Mouse (Mus musculus) lung, postnatal 0 days (tissue): ENCODE results near the gene Tmprss7. TPM values are rescaled to one million over a fixed set of nuclear protein-coding genes. Genes with fewer than 3 reads are reported as not detected.

ENCODE experiments used
- ATAC-seq: fragments of 200-750 bp; cut with Nextera tagmentation; 2 replicates; pipeline ENCODE4 v1.8.0; 2017; ENCODE audit warnings: moderate library complexity
- DNase-seq: peaks from one replicate; pipeline ENCODE4 v3.0.0-alpha.2; 2016; ENCODE audit warnings: low spot score
- H3K27ac ChIP-seq: fragments of 300-500 bp; sonication (generic); 2 replicates; pipeline ENCODE4 v1.5.1; 2014; ENCODE audit warnings: antibody characterized with exemption, mild to moderate bottlenecking, low read length, mixed read lengths
- H3K27me3 ChIP-seq: fragments of 300-500 bp; sonication (generic); replicated peaks from 2 replicates; pipeline ENCODE4 v1.6.1; 2014; ENCODE audit warnings: low read length, mixed read lengths; ENCODE audit not compliant: insufficient read depth
- H3K36me3 ChIP-seq: fragments of 300-500 bp; sonication (generic); 2 replicates; pipeline ENCODE4 v1.6.1; 2014; ENCODE audit warnings: low read length, mixed read lengths; ENCODE audit not compliant: insufficient read depth
- H3K4me1 ChIP-seq: fragments of 300-500 bp; sonication (generic); 2 replicates; pipeline ENCODE4 v1.6.1; 2014; ENCODE audit warnings: antibody characterized with exemption, low read depth, low read length, mixed read lengths; ENCODE audit not compliant: insufficient read depth
- H3K4me2 ChIP-seq: fragments of 300-500 bp; sonication (generic); replicated peaks from 2 replicates; pipeline ENCODE4 v1.6.1; 2014; ENCODE audit warnings: low read depth, mild to moderate bottlenecking, low read length, moderate library complexity, mixed read lengths
- H3K4me3 ChIP-seq: fragments of 300-500 bp; sonication (generic); 2 replicates; pipeline ENCODE4 v1.5.1; 2014; ENCODE audit warnings: low read depth, low read length
- H3K9ac ChIP-seq: fragments of 300-500 bp; sonication (generic); replicated peaks from 2 replicates; pipeline ENCODE4 v1.6.1; 2014; ENCODE audit warnings: low read depth, mild to moderate bottlenecking
- H3K9me3 ChIP-seq: fragments of 300-500 bp; sonication (generic); 2 replicates; pipeline ENCODE4 v1.6.1; 2016; ENCODE audit warnings: low read length, mixed read lengths
- CTCF ChIP-seq: IDR thresholded peaks from 2 replicates; pipeline ENCODE4 v1.5.1; 2016; ENCODE audit warnings: antibody characterized with exemption, mild to moderate bottlenecking
- EP300 ChIP-seq: IDR thresholded peaks from 2 replicates; pipeline ENCODE4 v1.6.1; 2016; ENCODE audit warnings: antibody characterized with exemption, mild to moderate bottlenecking, control low read depth
- WGBS: fragments of 180-500 bp; shearing (Covaris S2); extraction: QIAGEN DNeasy Blood & Tissue Kit; methylation state at CpG from one replicate; pipeline ENCODE4 v1.1.7; 2014; 5-methylcytosine and 5-hydroxymethylcytosine counted together
- polyA plus RNA-seq: library from polyadenylated mRNA; unstranded; fragments of >200 nt; fragmentation: Nextera tagmentation; extraction: Ambion mirVana; gene quantifications from 2 replicates; pipeline ENCODE4 v1.2.1, GENCODE M21; 2015

Tmprss7 gene
- polyA plus RNA-seq, 1 experiment from 2014 or later = 0.10 TPM

- Histone ChIP-seq H3K9me3 (no peaks in the 10 kb centered on the region), H3K4me1 (no peaks in the 10 kb centered on the region; the same call in 1 of the 2 replicates), H3K9ac (no peak within 1 kb of the TSS), H3K4me2 (peak within 1 kb of the TSS; percentile 70), H3K27ac (no peak within 1 kb of the TSS), H3K27me3 (no peaks in the 10 kb centered on the region), H3K4me3 (peak within 1 kb of the TSS; percentile 28), H3K36me3 (no peaks in the 10 kb centered on the region)
- DNase-seq (peak; percentile 19), ATAC-seq (peak; percentile 33; the same call in 1 of the 2 replicates)
- WGBS = under 1% methylated on average over 30 of the region's 30 CpGs
- TF ChIP-seq EP300 (no peak), CTCF (no peak)
Observed at GRCm38 (mm10) chr16:45724061-45724741, 30.7 kb upstream of the Tmprss7 start, which contains the start of gene Tagln3. Gene Tagln3 (minus strand): TSS chr16:45724608.

- Histone ChIP-seq H3K9me3 (no peaks in the 10 kb centered on the region), H3K27me3 (no peaks in the 10 kb centered on the region), H3K4me1 (no peaks in the 10 kb centered on the region; the same call in 1 of the 2 replicates), H3K4me3 (no peak overlapping the region), H3K4me2 (no peak overlapping the region), H3K27ac (no peak overlapping the region), H3K36me3 (no peaks in the 10 kb centered on the region), H3K9ac (no peak overlapping the region)
- ATAC-seq (no peak), DNase-seq (no peak)
- 68% methylated on average over 6 of the region's 6 CpGs for WGBS
- no peak for TF ChIP-seq CTCF
- no peak for TF ChIP-seq EP300
Observed at GRCm38 (mm10) chr16:45723172-45723901, 29.9 kb upstream of the Tmprss7 start.

GRCm38 (mm10) chr16:45722460-45722951, 29.0 kb upstream of the Tmprss7 start:
- H3K27ac ChIP-seq = no peak overlapping the region
- no peak overlapping the region for H3K4me3 ChIP-seq
- H3K9ac ChIP-seq = no peak overlapping the region
- ATAC-seq (no peak), DNase-seq (no peak)
- no peaks in the 10 kb centered on the region for H3K27me3 ChIP-seq
- no peak for TF ChIP-seq CTCF
- TF ChIP-seq EP300 = no peak
- 60% methylated on average over 3 of the region's 3 CpGs for WGBS
- H3K4me2 ChIP-seq = no peak overlapping the region
- no peaks in the 10 kb centered on the region for H3K9me3 ChIP-seq
- H3K36me3 ChIP-seq = no peaks in the 10 kb centered on the region
- H3K4me1 ChIP-seq = no peaks in the 10 kb centered on the region; the same call in 1 of the 2 replicates

- no peak overlapping the region for H3K4me2 ChIP-seq
- H3K36me3 ChIP-seq = no peaks in the 10 kb centered on the region
- no peak overlapping the region for H3K4me3 ChIP-seq
- no peak overlapping the region for H3K27ac ChIP-seq
- no peak for DNase-seq
- no peaks in the 10 kb centered on the region; the same call in 1 of the 2 replicates for H3K4me1 ChIP-seq
- WGBS = 86% methylated on average over 10 of the region's 10 CpGs
- no peaks in the 10 kb centered on the region for H3K27me3 ChIP-seq
- TF ChIP-seq CTCF (no peak), EP300 (no peak)
- ATAC-seq = no peak
- no peak overlapping the region for H3K9ac ChIP-seq
- H3K9me3 ChIP-seq = no peaks in the 10 kb centered on the region
Observed at GRCm38 (mm10) chr16:45720022-45720630, 26.7 kb upstream of the Tmprss7 start.

GRCm38 (mm10) chr16:45718296-45718695, 24.8 kb upstream of the Tmprss7 start:
- Histone ChIP-seq H3K27ac (no peak overlapping the region), H3K36me3 (no peaks in the 10 kb centered on the region), H3K9me3 (no peaks in the 10 kb centered on the region), H3K27me3 (no peaks in the 10 kb centered on the region), H3K9ac (no peak overlapping the region), H3K4me1 (no peaks in the 10 kb centered on the region), H3K4me2 (no peak overlapping the region), H3K4me3 (no peak overlapping the region)
- no peak for ATAC-seq
- TF ChIP-seq EP300 (no peak), CTCF (no peak)
- DNase-seq = no peak
- 78% methylated on average over 4 of the region's 4 CpGs for WGBS

GRCm38 (mm10) chr16:45714489-45715150, 21.2 kb upstream of the Tmprss7 start:
- TF ChIP-seq CTCF = no peak
- no peak for TF ChIP-seq EP300
- no peak overlapping the region for H3K27ac ChIP-seq
- no peaks in the 10 kb centered on the region for H3K27me3 ChIP-seq
- no peaks in the 10 kb centered on the region for H3K4me1 ChIP-seq
- H3K9me3 ChIP-seq = no peaks in the 10 kb centered on the region
- H3K36me3 ChIP-seq = no peaks in the 10 kb centered on the region
- no peak for DNase-seq
- H3K4me3 ChIP-seq = no peak overlapping the region
- WGBS = 67% methylated on average over 5 of the region's 5 CpGs
- H3K4me2 ChIP-seq = no peak overlapping the region
- H3K9ac ChIP-seq = no peak overlapping the region
- no peak for ATAC-seq
